Mouse (Mus musculus) adrenal gland, postnatal 25 days (tissue): ENCODE data around the gene Rnls. TPM values are rescaled to one million over a fixed set of nuclear protein-coding genes. Genes with fewer than 3 reads are reported as not detected.

Source experiments
- DNase-seq: peaks from one replicate; pipeline ENCODE4 v3.0.0; 2021; ENCODE audit warnings: mixed read lengths
- total RNA-seq: library from RNA; stranded (reverse); gene quantifications from 2 replicates; pipeline ENCODE4 v1.2.3, GENCODE M21; 2021

Rnls gene
- total RNA-seq, 1 experiment from 2014 or later, result 5.0 TPM

DNA sequence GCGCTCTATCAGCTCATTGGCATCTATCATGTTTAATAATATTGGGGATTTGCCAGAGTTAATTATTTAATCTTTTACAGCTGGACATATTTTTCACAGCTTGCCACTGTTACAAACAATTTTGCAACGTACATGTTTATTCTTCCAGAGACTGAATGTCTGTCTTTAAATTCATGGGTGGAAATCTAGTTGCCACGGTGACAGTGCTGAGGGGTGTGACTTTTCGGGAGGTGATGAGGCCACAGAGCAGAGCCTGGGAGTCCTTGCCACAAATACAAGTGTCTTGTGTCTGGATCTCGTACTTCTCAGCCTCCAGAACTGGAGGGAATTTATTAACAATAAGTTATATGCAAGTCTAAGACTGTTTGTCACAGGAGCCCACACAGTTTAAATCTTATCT, 212.5 kb downstream of the Rnls start:
- no peak for DNase-seq

DNA sequence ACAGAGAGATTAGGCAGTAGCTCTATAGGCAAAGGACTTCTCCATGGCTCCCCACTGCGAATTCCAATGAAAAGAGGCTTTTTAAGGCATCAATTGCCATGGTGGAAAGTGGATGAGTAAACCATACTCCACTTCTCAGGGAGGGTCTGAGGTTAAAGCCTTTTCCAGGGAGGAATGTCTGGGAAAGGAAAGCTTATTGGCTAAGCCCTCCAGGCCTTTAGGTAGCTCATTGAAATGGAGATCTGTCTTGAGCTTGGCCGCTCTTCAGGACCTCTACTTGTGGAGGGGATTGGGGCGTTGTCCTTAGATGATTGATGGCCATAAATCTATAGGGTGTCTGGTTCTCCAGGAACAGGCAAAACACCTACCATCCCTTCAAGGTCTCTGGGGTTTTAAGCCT, 213.2 kb downstream of the Rnls start:
- no peak for DNase-seq

DNA sequence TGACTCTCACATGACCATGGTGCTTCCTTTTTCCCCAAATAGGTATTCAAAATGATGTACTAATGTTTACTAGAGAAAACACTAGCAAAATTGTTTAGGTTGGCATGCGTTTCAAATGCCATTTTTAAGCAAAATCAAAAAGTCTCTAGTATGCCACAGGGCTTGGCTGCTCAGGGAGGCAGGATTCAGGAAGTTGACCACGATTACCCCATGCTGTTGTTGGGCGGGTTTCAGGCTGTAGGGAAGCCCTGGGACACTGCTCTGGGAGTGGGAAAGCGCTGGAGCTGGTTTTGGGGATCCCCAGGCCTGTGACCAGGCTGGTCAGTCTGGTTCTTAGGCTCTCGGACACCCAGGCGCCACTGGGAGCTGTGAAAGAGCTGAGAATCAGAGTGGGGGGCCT, 213.7 kb downstream of the Rnls start:
- DNase-seq, result no peak

DNA sequence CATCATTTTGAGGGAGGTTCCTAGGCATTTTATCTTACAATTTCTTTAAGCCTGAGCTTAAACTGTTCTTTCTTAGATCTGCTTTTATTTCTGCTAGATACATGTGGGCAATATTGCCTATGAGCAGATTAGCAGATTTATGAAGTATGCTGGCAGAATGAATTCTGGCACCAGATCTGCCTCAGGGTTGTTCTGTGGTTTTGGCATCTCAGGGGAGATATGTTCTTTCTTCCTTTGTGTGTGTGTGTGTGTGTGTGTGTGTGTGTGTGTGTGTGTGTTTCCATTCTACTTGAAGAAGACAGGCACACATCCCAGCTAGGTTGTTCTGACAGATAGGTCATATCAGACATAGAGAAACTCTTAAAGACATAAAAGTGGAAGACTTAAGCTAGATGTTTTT, 218.1 kb downstream of the Rnls start:
- DNase-seq, result no peak

DNA sequence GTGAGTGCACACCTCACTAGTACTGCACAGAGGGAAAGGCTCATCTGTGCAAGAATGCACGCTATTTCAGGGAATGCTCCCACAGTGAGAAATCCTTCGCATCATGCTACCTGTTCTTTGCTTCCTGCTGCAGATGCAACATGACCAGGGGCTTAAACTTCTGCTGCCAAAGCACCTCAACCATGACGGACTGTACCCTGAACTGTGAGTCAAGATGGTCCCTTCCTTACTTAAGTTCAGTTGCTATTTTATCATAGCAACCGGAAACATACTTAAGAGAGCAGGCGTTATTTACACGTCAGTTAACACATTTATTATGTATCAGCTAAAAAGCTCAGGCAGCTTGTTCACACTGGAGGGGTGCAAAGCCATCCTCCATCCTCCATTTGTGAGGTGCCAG, 222.2 kb downstream of the Rnls start:
- no peak for DNase-seq

DNA sequence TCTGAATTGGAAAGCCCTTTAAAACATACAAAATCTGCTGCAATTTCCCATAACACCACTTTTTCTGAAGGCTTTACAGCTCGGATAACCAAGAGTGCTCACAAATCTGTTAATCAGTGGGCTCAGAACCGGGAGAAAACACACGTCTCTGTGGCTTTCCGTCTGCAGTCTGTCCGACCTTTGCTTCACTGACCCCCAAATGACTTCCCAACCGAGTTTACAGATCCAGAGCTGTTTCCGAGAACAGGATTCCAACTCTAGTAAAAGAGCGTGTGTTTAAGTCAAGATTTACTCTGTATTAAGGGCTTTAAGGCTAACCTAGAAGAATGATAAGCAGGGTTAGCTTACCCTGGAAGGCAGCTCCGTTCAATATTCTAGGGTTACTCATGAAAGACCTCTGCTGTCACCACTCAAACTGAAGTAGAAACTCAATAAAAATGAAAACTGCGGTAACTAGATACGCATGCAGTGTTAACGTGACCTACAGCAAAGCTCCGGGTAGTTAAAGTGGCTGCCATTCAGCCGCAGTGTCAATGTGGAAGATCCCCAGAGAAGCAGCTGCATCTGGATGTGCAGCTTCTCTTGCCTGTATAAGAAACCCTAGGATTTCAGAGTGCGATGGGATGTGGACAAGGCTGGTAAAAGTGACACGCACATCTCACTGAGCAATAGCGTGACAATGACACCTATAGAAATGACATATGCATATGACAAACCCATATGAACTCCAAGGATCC, 224.4 kb downstream of the Rnls start:
- no peak for DNase-seq

DNA sequence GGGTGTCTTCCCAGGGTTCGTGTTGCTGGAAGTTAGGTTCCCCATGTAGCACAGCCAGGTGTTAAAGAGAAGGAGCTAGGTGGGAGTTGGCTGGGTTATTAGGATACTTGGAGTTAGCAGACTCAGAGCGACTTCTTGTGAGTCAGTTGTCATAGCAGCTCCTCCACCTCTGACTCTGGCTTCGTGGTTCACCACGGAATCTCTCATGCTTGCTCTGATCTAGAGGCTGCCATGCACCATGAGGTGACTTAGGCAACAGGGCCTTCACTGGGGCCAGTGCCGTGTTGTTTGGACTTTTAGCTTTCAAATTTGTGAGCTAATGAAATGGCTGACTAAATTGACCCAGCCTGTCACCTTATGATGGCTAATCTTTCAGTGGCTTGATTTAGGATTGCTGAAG, 227.3 kb downstream of the Rnls start:
- no peak for DNase-seq

DNA sequence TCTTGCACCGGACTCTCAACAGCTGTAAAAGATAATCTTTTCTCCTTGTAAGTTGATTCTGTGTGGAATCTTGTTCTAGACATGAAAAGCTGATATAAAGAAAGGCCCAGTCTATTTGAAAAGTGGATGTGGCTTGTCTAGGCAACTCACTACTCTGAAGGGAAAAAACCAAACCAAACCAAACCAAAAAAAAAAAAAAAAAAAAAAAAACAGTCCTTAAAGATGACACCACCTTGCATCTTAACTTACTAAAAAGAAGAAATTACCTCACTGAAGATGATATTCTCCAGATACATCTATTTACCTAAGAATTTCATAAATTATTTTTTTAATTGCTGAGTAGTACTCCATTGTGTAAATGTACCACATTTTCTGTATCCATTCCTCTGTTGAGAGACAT, 230.2 kb downstream of the Rnls start:
- no peak for DNase-seq

DNA sequence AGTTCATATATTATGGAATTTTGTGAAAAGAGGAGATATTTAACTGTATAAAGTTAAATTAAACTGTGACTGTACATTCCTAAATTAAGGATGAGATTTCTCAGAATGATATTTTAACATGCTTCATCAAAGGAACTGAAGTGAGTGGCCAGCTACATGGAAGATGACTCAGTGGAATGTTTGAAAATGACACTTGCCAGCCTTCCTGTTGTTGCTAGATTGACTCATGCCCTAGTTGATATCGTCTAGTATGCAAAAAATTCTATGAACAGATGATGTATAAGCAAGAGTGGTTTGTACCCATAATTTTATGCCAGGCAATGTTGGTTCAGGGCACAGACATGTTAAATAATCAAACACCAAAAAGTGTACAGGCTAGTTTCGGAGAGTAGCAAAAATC, 232.2 kb downstream of the Rnls start:
- DNase-seq, result no peak

DNA sequence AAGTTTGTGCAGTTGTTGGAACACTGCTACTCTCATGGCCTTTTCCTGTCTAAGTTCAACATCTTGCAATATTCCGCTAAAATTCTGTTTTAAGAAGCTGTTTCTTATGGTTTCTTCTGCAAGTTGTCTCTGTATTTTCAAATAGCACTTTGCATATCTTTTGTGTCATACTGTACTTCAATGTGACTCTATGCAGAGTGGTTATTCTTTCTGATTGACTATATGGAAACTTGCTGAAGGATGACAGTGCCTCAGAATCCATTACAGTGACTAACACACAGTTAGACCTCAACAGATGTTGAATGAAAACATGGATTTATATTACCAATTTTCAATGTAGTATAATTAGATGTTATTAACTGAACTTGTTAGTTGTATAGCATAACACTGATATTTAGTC, 232.9 kb downstream of the Rnls start:
- no peak for DNase-seq

DNA sequence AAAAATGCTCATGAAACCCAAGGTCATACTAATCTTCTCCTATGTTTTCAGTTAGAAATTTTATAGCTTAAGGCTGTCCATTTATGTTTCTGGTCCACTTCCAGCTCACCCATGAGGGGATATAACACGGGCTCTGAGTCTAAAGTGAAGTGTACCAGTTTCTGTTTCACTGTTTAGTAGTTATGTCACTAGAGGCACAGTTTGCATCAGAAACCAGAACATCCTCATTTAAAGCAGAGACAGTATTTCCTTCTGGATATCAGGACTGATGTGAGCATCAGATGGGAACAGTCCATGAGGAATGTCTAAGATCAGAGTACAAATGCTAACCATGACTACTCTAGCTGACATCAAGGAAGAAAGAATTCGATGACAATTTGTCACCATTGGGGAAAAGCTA, 233.9 kb downstream of the Rnls start:
- DNase-seq, result no peak

DNA sequence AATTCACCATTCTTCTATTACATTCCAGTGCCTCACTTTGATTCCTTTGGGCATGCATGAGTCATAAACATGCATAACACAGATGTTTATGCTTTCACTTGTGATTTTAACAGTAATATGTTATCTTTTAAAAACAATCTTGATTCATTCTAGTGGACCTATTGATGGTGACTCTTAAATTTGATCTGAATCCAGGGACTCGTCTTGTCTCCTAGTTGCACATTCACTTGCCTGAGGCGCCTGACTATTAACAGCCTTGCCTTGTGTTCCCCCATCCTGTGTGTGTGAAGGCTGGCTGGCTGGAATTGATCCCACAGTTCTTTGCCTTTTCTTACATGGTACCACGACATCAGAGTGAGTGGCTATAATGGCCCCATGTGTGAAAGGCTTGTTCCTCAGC, 243.7 kb downstream of the Rnls start:
- no peak for DNase-seq

DNA sequence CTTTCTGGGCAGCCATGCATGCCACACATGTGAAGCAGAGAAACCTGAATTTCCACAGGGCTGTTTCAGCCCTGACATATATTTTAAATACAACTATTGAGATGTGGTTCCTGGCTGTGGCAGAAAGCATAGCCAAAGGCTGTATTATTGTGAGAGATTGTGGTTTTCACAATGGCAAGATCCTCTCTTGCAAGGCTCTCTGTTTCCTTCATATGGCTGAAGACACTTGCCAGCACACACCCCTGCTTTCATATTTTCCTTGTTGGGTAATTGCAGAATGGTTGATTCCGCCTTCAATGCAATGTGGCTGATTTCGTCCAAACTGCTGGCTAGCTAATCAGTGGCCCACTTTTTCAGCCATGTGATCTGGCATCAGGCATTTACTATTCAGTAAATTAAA, 248.9 kb downstream of the Rnls start:
- no peak for DNase-seq

DNA sequence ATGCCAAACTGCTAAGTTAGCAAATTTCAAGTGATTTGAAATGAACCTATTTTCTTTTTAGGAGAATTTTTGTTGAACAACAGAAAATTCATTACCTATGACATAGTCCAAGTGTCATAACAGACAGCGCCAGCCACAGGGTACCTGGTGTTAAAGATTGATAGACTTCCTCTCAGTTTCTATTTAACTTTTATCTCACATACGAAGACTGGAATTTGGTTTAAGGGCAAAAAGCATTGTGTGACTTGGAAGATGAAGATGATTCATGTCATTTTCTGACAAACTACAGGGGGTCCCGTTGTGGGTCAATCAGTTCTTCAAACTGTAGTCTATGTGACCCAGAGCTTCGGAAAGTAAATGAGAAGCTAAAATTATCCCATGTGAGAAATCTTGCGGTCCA, 254.8 kb downstream of the Rnls start:
- no peak for DNase-seq

DNA sequence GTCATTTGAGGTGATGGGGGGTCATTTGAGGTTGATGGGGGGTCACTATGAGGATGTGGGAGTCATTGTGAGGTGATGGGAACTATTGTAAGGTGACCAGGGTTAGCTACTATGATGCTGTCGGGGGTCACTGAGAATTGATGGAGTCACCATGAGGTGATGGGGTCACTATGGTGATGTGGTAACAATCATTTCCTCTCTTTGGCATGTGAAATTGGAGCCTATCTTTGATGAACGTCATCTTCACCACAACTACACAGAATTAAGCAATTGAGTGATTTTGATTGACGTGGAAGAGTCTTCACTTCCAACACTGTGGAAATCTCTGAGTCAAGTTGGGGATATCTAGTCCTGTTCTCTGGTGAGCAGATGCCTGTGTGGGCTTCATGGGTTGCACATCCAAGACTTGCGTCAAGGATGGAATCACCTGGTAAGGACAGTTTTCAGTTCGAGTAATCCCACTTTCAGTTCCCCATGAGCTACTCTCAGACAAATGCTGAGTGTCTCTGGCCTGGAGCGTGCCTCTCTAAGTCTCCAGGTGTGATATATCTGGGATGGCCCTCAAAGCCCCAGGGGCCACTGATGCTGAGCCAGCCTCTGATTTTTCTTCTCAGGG, 269.4 kb downstream of the Rnls start:
- DNase-seq, result no peak

DNA sequence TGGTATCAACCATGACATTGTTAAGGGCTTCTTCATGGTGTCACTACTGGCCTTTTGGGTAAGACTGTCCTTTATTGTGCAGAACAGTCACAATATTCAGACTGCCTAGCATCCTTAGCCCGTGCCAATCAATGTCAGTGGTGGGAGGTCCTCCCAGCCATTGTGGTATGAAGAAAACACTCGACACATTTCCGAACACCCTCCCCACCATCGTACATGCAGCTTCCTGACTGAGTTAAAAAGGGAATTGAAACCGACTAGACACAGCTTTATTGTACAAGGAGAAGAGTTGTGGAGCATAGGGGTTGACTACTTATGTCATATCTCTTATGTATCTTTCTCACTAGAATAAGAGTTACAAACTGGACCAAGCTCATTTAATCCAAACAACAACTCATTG, 272.1 kb downstream of the Rnls start:
- DNase-seq, result no peak

DNA sequence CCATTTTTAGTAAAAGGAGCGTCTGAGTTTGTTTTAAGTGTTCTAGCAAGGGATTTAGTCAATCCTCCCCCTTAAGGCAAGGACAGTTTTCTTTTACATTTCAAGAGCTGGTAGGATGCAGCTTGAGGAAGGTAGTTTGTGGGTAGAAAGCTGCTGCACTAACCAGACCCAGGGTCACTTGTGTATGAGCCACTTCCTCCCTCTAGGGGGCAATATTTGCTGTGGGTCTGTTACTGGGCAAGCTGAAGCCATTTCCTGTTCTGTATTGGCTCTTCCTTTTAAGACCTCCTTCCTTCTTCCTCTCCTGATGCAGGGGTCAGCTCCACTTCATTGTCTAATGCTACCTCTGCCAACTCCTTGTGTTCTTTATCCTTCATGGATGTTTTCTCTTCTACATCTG, 273.2 kb downstream of the Rnls start:
- no peak for DNase-seq

DNA sequence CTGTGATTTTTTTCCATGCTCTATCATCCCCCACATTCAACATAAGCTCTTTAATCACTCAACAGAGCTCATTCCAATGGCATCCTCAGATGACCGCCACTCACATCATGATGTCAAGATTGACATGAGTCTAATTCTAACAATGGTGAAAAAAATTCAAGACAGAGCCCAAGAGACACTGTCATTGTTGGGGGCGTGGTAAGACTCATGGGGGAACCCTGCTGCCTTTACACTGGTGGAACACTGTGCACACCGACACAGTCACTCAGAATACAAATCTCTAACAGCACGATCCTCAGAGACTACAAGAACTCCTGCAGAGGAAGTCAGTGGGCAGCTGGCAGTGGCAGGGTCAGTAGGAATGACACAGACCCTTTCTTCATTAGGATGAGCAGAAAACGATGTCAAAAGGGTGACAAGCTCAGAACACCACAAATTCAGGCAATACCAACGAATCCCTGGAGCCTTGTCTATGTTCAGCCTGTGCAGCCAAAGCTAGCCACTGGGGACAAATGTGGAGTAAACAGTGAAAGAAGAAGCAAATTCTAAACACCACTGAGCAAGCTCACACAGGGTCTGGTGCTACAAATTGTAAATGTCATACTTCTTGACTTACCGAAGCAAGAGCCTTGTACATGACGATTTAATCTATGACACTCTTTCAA, 277.3 kb downstream of the Rnls start:
- DNase-seq, result no peak

DNA sequence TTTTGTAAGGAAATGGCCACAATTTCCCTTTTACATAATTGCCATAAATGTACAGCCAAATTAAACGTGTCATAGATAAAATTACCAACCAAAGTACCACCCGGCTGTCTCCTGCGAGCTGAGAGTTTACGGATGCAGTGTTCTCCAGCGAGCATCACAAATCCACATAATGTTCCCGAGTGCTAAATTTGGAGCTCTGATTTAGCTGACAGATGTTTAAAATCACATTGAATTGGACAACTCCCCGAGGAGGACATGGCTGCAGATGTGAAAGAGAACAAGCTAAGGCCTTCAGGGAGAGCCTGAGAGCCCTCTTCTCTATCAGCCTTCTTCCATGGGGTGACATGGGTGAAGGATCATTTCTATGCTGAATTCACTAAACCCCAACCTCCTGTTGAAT, 278.3 kb downstream of the Rnls start:
- no peak for DNase-seq

DNA sequence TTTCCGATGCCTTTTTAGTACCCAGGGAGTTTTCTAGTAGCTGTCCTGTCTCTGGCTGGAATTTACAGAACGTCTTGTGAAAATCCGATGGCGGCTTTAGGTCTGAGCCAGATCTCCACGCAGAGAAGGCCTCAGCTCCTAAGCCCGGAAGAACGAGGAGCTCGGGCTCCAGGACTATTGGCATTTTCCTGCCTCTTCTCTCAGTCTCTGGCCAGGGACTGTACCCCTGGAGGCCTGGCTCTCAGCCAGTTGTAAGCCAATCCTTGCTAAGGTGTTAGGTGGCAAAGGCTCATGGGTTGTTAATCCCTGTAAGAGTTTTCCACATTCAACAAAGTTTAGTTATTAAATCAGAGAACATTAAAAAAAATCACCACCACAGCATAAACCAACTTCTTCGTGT, 281.7 kb downstream of the Rnls start:
- no peak for DNase-seq

DNA sequence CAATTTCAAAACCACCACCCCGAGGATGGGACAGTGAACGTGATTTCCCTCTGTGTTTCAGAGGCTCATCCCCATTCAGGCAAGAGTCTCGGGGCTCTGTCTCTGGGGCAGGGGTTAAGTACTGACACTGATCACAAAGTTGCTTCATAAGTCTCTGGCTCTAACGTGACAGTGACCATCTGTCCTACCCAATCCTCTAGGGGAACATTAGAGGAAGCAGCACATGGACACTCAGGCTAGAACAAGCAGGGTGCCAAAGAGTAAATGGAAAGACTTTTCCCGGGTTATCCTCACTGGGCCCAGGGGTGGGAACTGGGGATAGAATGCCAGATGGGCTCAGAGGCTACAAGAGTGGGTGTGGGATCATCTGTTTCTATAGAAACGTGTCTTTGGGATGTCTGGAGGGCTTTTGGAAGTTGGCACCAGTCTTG, 282.1 kb downstream of the Rnls start:
- no peak for DNase-seq

DNA sequence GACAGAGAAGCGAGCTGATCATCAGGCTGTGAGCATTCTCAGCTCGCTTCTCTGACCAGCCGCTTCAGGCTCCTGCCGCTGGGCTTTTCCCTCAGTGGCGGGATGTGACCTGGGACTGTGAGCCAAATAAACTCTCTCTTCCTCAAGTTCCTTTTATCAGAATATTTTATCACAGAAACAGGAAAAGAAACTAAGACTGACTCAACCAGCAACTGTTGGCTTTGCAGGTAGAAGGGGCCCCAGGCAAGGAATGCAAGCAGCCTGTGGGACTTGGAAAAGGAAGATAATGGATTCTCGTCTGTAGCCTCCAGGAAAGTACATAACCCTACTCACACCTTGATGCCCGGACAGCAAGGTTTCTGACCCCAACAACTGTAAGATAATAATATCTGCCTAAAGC, 283.0 kb downstream of the Rnls start:
- DNase-seq, result no peak

DNA sequence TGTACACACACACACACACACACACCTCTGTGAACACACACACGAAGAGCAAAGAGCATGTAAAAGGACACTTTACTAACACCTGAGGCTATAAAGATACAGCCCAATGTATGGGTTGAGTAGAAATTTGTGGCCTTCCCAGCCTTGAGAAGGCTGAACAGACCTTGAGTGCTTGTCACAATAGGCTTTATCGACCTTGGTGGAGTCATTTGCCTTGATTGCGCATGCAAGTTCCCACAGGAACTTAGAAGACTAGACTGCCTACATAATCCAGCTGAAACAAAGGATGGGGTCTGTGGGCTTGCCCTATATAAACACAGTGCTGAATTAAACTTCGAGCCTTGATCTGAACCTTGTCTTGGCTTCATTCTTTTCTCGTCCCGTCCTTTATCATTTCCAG, 288.2 kb downstream of the Rnls start:
- no peak for DNase-seq

DNA sequence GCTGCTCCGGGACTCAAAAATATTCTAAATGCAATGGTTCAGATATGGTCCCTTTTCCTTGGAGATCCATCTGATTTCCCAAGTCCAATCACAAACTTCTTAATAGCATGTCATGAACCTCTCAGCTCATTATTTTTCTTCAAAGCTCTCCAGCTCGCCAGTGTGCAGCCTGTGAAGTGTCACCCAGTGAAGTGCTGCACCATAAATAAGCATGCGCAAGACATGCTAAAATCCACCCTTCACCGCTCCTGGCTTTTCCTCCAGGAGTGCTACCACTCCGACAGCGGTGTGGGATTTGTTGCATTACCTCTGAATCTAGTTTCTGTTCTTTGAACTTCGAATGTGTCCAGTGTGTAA, 289.3 kb downstream of the Rnls start:
- no peak for DNase-seq
